Mouse (Mus musculus) embryonic facial prominence, embryonic 12.5 days (tissue): Measurements from ENCODE around the gene Armc8. TPM values are rescaled to one million over a fixed set of nuclear protein-coding genes. Genes with fewer than 3 reads are reported as not detected.

Experiments
- ATAC-seq: fragments of 200-750 bp; cut with Nextera tagmentation; 2 replicates; pipeline ENCODE4 v1.8.0; 2017; ENCODE audit not compliant: insufficient number of reproducible peaks, insufficient read depth, low FRiP score, low TSS enrichment
- H3K27ac ChIP-seq: fragments of 300-500 bp; sonication (generic); 2 replicates; pipeline ENCODE4 v1.5.1; 2016; ENCODE audit warnings: mild to moderate bottlenecking
- H3K27me3 ChIP-seq: fragments of 300-500 bp; sonication (generic); 2 replicates; pipeline ENCODE4 v1.6.1; 2016; ENCODE audit warnings: mild to moderate bottlenecking, moderate library complexity
- H3K36me3 ChIP-seq: fragments of 300-500 bp; sonication (generic); 2 replicates; pipeline ENCODE4 v1.6.1; 2016; ENCODE audit warnings: mild to moderate bottlenecking
- H3K4me1 ChIP-seq: fragments of 300-500 bp; sonication (generic); 2 replicates; pipeline ENCODE4 v1.6.1; 2016
- H3K4me2 ChIP-seq: fragments of 300-500 bp; sonication (generic); replicated peaks from 2 replicates; pipeline ENCODE4 v1.6.1; 2016; ENCODE audit warnings: mild to moderate bottlenecking, moderate library complexity
- H3K4me3 ChIP-seq: fragments of 300-500 bp; sonication (generic); 2 replicates; pipeline ENCODE4 v1.5.1; 2016; ENCODE audit warnings: mild to moderate bottlenecking
- H3K9ac ChIP-seq: fragments of 300-500 bp; sonication (generic); 2 replicates; pipeline ENCODE4 v1.6.1; 2016; ENCODE audit warnings: mild to moderate bottlenecking, moderate library complexity
- H3K9me3 ChIP-seq: fragments of 300-500 bp; sonication (generic); 2 replicates; pipeline ENCODE4 v1.6.1; 2016; ENCODE audit warnings: mild to moderate bottlenecking, moderate library complexity
- WGBS: fragments of 180-500 bp; shearing (Covaris S2); methylation state at CpG from one replicate; pipeline ENCODE4 v1.1.7; 2016; 5-methylcytosine and 5-hydroxymethylcytosine counted together
- polyA plus RNA-seq: library from polyadenylated mRNA; unstranded; fragments of >200 nt; fragmentation: Nextera tagmentation; extraction: Ambion mirVana; gene quantifications from 2 replicates; pipeline ENCODE4 v1.2.1, GENCODE M21; 2016

Armc8 gene
- polyA plus RNA-seq, 1 experiment from 2014 or later = 25.8 TPM

- WGBS = 90% methylated on average over 8 of the region's 8 CpGs
- H3K9ac ChIP-seq = no peak overlapping the region
Observed at GRCm38 (mm10) chr9:99431346-99431745, 137.4 kb downstream of the Armc8 start.

GRCm38 (mm10) chr9:99430806-99431205 lies 137.9 kb downstream of the Armc8 start:
- no peaks in the 10 kb centered on the region for H3K27me3 ChIP-seq
- H3K27ac ChIP-seq = no peak overlapping the region
- no peak overlapping the region for H3K9ac ChIP-seq
- WGBS = 75% methylated on average over 6 of the region's 6 CpGs
- H3K9me3 ChIP-seq = no peaks in the 10 kb centered on the region
- no peaks in the 10 kb centered on the region for H3K36me3 ChIP-seq
- H3K4me2 ChIP-seq = no peak overlapping the region
- H3K4me1 ChIP-seq = peaks cover 23% of the 10 kb centered on the region
- no peak for ATAC-seq
- H3K4me3 ChIP-seq = no peak overlapping the region

More at GRCm38 (mm10) chr9:99431346-99431745, 137.4 kb downstream of the Armc8 start:
- Histone ChIP-seq H3K36me3 (no peaks in the 10 kb centered on the region), H3K27me3 (no peaks in the 10 kb centered on the region), H3K4me2 (no peak overlapping the region), H3K4me1 (peaks cover 24% of the 10 kb centered on the region), H3K9me3 (no peaks in the 10 kb centered on the region), H3K4me3 (no peak overlapping the region), H3K27ac (no peak overlapping the region)
- ATAC-seq = no peak

GRCm38 (mm10) chr9:99429845-99430244 lies 138.9 kb downstream of the Armc8 start:
- Histone ChIP-seq H3K4me2 (no peak overlapping the region), H3K27me3 (no peaks in the 10 kb centered on the region), H3K27ac (no peak overlapping the region), H3K4me3 (no peak overlapping the region), H3K9me3 (no peaks in the 10 kb centered on the region), H3K4me1 (peaks cover 19% of the 10 kb centered on the region), H3K9ac (no peak overlapping the region), H3K36me3 (no peaks in the 10 kb centered on the region)
- 90% methylated on average over 3 of the region's 3 CpGs for WGBS
- ATAC-seq = no peak

GRCm38 (mm10) chr9:99428601-99429331 lies 139.9 kb downstream of the Armc8 start:
- Histone ChIP-seq H3K9ac (no peak overlapping the region), H3K9me3 (no peaks in the 10 kb centered on the region), H3K36me3 (no peaks in the 10 kb centered on the region), H3K4me2 (no peak overlapping the region), H3K4me3 (no peak overlapping the region), H3K27me3 (no peaks in the 10 kb centered on the region), H3K27ac (no peak overlapping the region), H3K4me1 (peaks cover 21% of the 10 kb centered on the region)
- 63% methylated on average over 11 of the region's 11 CpGs for WGBS
- ATAC-seq = no peak

Other genes with a start within 250 kb of the Armc8 start
- gene Esyt3, start 210.3 kb downstream of the Armc8 start, polyA plus RNA-seq = 0.31 and 0.46 TPM in 2 replicates
- 20.5 and 25.7 TPM in 2 replicates for gene Mras, start 131.5 kb downstream of the Armc8 start, polyA plus RNA-seq
- gene Nme9, start 117.4 kb downstream of the Armc8 start, polyA plus RNA-seq = not detected in 2 replicates
- gene Dbr1, start 6.9 kb upstream of the Armc8 start, polyA plus RNA-seq = 30.6 and 34.2 TPM in 2 replicates
- gene A4gnt, start 43.6 kb upstream of the Armc8 start, polyA plus RNA-seq = not detected in 2 replicates
- 24.3 and 26.4 TPM in 2 replicates for gene Dzip1l, start 60.6 kb upstream of the Armc8 start, polyA plus RNA-seq
- gene Cldn18, start 148.4 kb upstream of the Armc8 start, polyA plus RNA-seq = not detected in 2 replicates